Mouse (Mus musculus) embryonic facial prominence, embryonic 12.5 days (tissue): ENCODE measurements around the gene Eefsec. TPM values are rescaled to one million over a fixed set of nuclear protein-coding genes. Genes with fewer than 3 reads are reported as not detected.

Experiments
- ATAC-seq: fragments of 200-750 bp; cut with Nextera tagmentation; 2 replicates; pipeline ENCODE4 v1.8.0; 2017; ENCODE audit not compliant: insufficient number of reproducible peaks, insufficient read depth, low FRiP score, low TSS enrichment
- H3K27ac ChIP-seq: fragments of 300-500 bp; sonication (generic); 2 replicates; pipeline ENCODE4 v1.5.1; 2016; ENCODE audit warnings: mild to moderate bottlenecking
- H3K27me3 ChIP-seq: fragments of 300-500 bp; sonication (generic); 2 replicates; pipeline ENCODE4 v1.6.1; 2016; ENCODE audit warnings: mild to moderate bottlenecking, moderate library complexity
- H3K36me3 ChIP-seq: fragments of 300-500 bp; sonication (generic); 2 replicates; pipeline ENCODE4 v1.6.1; 2016; ENCODE audit warnings: mild to moderate bottlenecking
- H3K4me1 ChIP-seq: fragments of 300-500 bp; sonication (generic); 2 replicates; pipeline ENCODE4 v1.6.1; 2016
- H3K4me2 ChIP-seq: fragments of 300-500 bp; sonication (generic); replicated peaks from 2 replicates; pipeline ENCODE4 v1.6.1; 2016; ENCODE audit warnings: mild to moderate bottlenecking, moderate library complexity
- H3K4me3 ChIP-seq: fragments of 300-500 bp; sonication (generic); 2 replicates; pipeline ENCODE4 v1.5.1; 2016; ENCODE audit warnings: mild to moderate bottlenecking
- H3K9ac ChIP-seq: fragments of 300-500 bp; sonication (generic); 2 replicates; pipeline ENCODE4 v1.6.1; 2016; ENCODE audit warnings: mild to moderate bottlenecking, moderate library complexity
- H3K9me3 ChIP-seq: fragments of 300-500 bp; sonication (generic); 2 replicates; pipeline ENCODE4 v1.6.1; 2016; ENCODE audit warnings: mild to moderate bottlenecking, moderate library complexity
- WGBS: fragments of 180-500 bp; shearing (Covaris S2); methylation state at CpG from one replicate; pipeline ENCODE4 v1.1.7; 2016; 5-methylcytosine and 5-hydroxymethylcytosine counted together
- polyA plus RNA-seq: library from polyadenylated mRNA; unstranded; fragments of >200 nt; fragmentation: Nextera tagmentation; extraction: Ambion mirVana; gene quantifications from 2 replicates; pipeline ENCODE4 v1.2.1, GENCODE M21; 2016

The Eefsec gene
- polyA plus RNA-seq, 1 experiment from 2014 or later: 38.1 TPM

GRCm38 (mm10) chr6:88412604-88413003 is 33.7 kb downstream of the Eefsec start:
- Histone ChIP-seq H3K4me3 (no peak overlapping the region), H3K27me3 (no peaks in the 10 kb centered on the region), H3K27ac (no peak overlapping the region), H3K9ac (no peak overlapping the region), H3K4me2 (no peak overlapping the region), H3K9me3 (no peaks in the 10 kb centered on the region), H3K4me1 (peaks cover 31% of the 10 kb centered on the region), H3K36me3 (no peaks in the 10 kb centered on the region)
- no peak for ATAC-seq
- WGBS: 66% methylated on average over 2 of the region's 2 CpGs

- 21% methylated on average over 5 of the region's 5 CpGs for WGBS
- Histone ChIP-seq H3K9ac (no peak overlapping the region), H3K4me1 (peaks cover 15% of the 10 kb centered on the region), H3K9me3 (no peaks in the 10 kb centered on the region), H3K27me3 (no peaks in the 10 kb centered on the region), H3K4me2 (no peak overlapping the region), H3K27ac (peak overlapping the region; percentile 78), H3K36me3 (no peaks in the 10 kb centered on the region), H3K4me3 (no peak overlapping the region)
- ATAC-seq: 0 out of 2 replicates have a peak, but pooled peaks have one; percentile 32
Measured at GRCm38 (mm10) chr6:88409492-88409891, 36.8 kb downstream of the Eefsec start.

GRCm38 (mm10) chr6:88400451-88400850 is 45.9 kb downstream of the Eefsec start:
- Histone ChIP-seq H3K9ac (no peak overlapping the region), H3K27me3 (no peaks in the 10 kb centered on the region), H3K36me3 (no peaks in the 10 kb centered on the region), H3K9me3 (no peaks in the 10 kb centered on the region), H3K4me2 (no peak overlapping the region), H3K4me1 (0 out of 2 replicates have a peak, but pooled peaks cover 4% of the 10 kb centered on the region), H3K27ac (no peak overlapping the region), H3K4me3 (no peak overlapping the region)
- no peak for ATAC-seq
- WGBS: 82% methylated on average over 6 of the region's 6 CpGs

GRCm38 (mm10) chr6:88397985-88398384 is 48.4 kb downstream of the Eefsec start:
- H3K27me3 ChIP-seq: no peaks in the 10 kb centered on the region
- no peak overlapping the region for H3K4me2 ChIP-seq
- H3K4me1 ChIP-seq: 0 out of 2 replicates have a peak, but pooled peaks cover 4% of the 10 kb centered on the region
- H3K36me3 ChIP-seq: no peaks in the 10 kb centered on the region
- no peak overlapping the region for H3K4me3 ChIP-seq
- H3K27ac ChIP-seq: no peak overlapping the region
- 77% methylated on average over 2 of the region's 2 CpGs for WGBS
- no peak overlapping the region for H3K9ac ChIP-seq
- no peaks in the 10 kb centered on the region for H3K9me3 ChIP-seq
- no peak for ATAC-seq

- peaks cover 37% of the 10 kb centered on the region for H3K4me1 ChIP-seq
- WGBS: 43% methylated on average over 5 of the region's 5 CpGs
Measured at GRCm38 (mm10) chr6:88388946-88389345, 57.4 kb downstream of the Eefsec start.

GRCm38 (mm10) chr6:88387836-88388724 is 58.3 kb downstream of the Eefsec start:
- Histone ChIP-seq H3K4me2 (no peak overlapping the region), H3K27me3 (no peaks in the 10 kb centered on the region), H3K4me3 (no peak overlapping the region), H3K9ac (no peak overlapping the region), H3K27ac (peak overlapping the region; percentile 69; the same call in 1 of the 2 replicates), H3K4me1 (peaks cover 41% of the 10 kb centered on the region), H3K36me3 (no peaks in the 10 kb centered on the region), H3K9me3 (no peaks in the 10 kb centered on the region)
- no peak for ATAC-seq
- 63% methylated on average over 8 of the region's 8 CpGs for WGBS

More at GRCm38 (mm10) chr6:88388946-88389345, 57.4 kb downstream of the Eefsec start:
- no peaks in the 10 kb centered on the region for H3K27me3 ChIP-seq
- no peak overlapping the region for H3K4me2 ChIP-seq
- H3K27ac ChIP-seq: no peak overlapping the region
- H3K9ac ChIP-seq: no peak overlapping the region
- ATAC-seq: no peak
- H3K36me3 ChIP-seq: no peaks in the 10 kb centered on the region
- no peaks in the 10 kb centered on the region for H3K9me3 ChIP-seq
- H3K4me3 ChIP-seq: no peak overlapping the region

GRCm38 (mm10) chr6:88384420-88385053 is 61.8 kb downstream of the Eefsec start:
- H3K27me3 ChIP-seq: no peaks in the 10 kb centered on the region
- peak overlapping the region; percentile 85 for H3K27ac ChIP-seq
- no peaks in the 10 kb centered on the region for H3K9me3 ChIP-seq
- H3K4me1 ChIP-seq: peaks cover 43% of the 10 kb centered on the region
- no peaks in the 10 kb centered on the region for H3K36me3 ChIP-seq
- H3K4me2 ChIP-seq: peak overlapping the region; percentile 18
- H3K9ac ChIP-seq: no peak overlapping the region
- WGBS: 23% methylated on average over 8 of the region's 8 CpGs
- ATAC-seq: no peak
- no peak overlapping the region for H3K4me3 ChIP-seq

GRCm38 (mm10) chr6:88383734-88384133 is 62.6 kb downstream of the Eefsec start:
- Histone ChIP-seq H3K9me3 (no peaks in the 10 kb centered on the region), H3K9ac (no peak overlapping the region), H3K27ac (peak overlapping the region; percentile 85), H3K4me2 (peak overlapping the region; percentile 18; the same call in 1 of the 2 replicates), H3K27me3 (no peaks in the 10 kb centered on the region), H3K4me3 (no peak overlapping the region), H3K4me1 (peaks cover 36% of the 10 kb centered on the region), H3K36me3 (no peaks in the 10 kb centered on the region)
- ATAC-seq: no peak

GRCm38 (mm10) chr6:88379756-88380155 is 66.6 kb downstream of the Eefsec start:
- Histone ChIP-seq H3K4me2 (no peak overlapping the region), H3K4me3 (no peak overlapping the region), H3K27me3 (no peaks in the 10 kb centered on the region), H3K9me3 (no peaks in the 10 kb centered on the region), H3K4me1 (peaks cover 15% of the 10 kb centered on the region), H3K9ac (no peak overlapping the region), H3K36me3 (no peaks in the 10 kb centered on the region), H3K27ac (peak overlapping the region; percentile 57; the same call in 1 of the 2 replicates)
- WGBS: 15% methylated on average over 3 of the region's 3 CpGs
- no peak for ATAC-seq

GRCm38 (mm10) chr6:88378829-88379228 is 67.5 kb downstream of the Eefsec start:
- WGBS: 86% methylated on average over 1 of the region's 1 CpGs

GRCm38 (mm10) chr6:88374247-88374646 is 72.1 kb downstream of the Eefsec start:
- no peak overlapping the region for H3K4me3 ChIP-seq
- no peaks in the 10 kb centered on the region for H3K36me3 ChIP-seq
- no peaks in the 10 kb centered on the region for H3K27me3 ChIP-seq
- no peak overlapping the region for H3K27ac ChIP-seq
- no peak for ATAC-seq
- no peak overlapping the region for H3K4me2 ChIP-seq
- no peaks in the 10 kb centered on the region for H3K9me3 ChIP-seq
- peaks cover 6% of the 10 kb centered on the region for H3K4me1 ChIP-seq
- H3K9ac ChIP-seq: no peak overlapping the region
- 76% methylated on average over 7 of the region's 7 CpGs for WGBS

More at GRCm38 (mm10) chr6:88378829-88379228, 67.5 kb downstream of the Eefsec start:
- H3K9me3 ChIP-seq: no peaks in the 10 kb centered on the region
- H3K4me1 ChIP-seq: peaks cover 5% of the 10 kb centered on the region
- no peaks in the 10 kb centered on the region for H3K36me3 ChIP-seq
- H3K27ac ChIP-seq: no peak overlapping the region
- no peaks in the 10 kb centered on the region for H3K27me3 ChIP-seq
- no peak overlapping the region for H3K4me3 ChIP-seq
- no peak overlapping the region for H3K4me2 ChIP-seq
- no peak overlapping the region for H3K9ac ChIP-seq
- ATAC-seq: no peak
